Mouse (Mus musculus) small intestine, adult 2 months (tissue): ENCODE results near the gene Slain1.

Experiments
- CTCF ChIP-seq: fragments of 200-500 bp; IDR thresholded peaks from 2 replicates; pipeline ENCODE4 v1.5.1; 2012; ENCODE audit warnings: low read depth, mild to moderate bottlenecking, control low read depth, inconsistent platforms, low read length, moderate library complexity, mixed read lengths; ENCODE audit not compliant: insufficient replicate concordance, insufficient read length; ENCODE audit errors: extremely low read depth
- POLR2A ChIP-seq: fragments of 200-500 bp; IDR thresholded peaks from 2 replicates; pipeline ENCODE4 v1.6.1; 2012; ENCODE audit warnings: low read depth, mild to moderate bottlenecking, control low read depth, inconsistent platforms, low read length, moderate library complexity

DNA sequence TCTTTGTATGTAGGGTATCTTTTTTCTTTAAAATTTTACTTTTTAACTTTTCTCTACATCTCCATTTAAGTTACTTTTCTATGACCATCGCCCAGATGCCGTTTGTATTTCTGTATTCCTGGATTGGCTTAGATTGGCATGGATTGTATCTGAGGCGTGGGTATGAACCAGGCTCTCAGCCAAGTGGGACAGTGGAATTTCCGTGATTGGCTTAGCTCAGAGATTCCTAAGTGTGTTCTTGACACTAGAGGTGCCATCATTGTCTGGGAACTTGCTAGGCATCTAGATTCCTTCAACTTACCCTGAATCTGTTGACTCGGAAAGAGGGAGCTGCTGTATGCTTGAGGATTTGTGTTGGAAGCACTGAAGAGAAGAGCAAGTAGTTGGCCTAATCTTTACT, 5.4 kb downstream of the Slain1 start:
- no peak for TF ChIP-seq CTCF
- TF ChIP-seq POLR2A: no peak
